Mouse (Mus musculus): Measurements from ENCODE around the gene Wdr6. TPM values are rescaled to one million over a fixed set of nuclear protein-coding genes. Genes with fewer than 3 reads are reported as not detected.
A peak's percentile ranks its signal among the peaks of the same experiment; 100 is the strongest.

Wdr6 gene
- polyA plus RNA-seq, 1 experiment, result 52.9 TPM

DNA sequence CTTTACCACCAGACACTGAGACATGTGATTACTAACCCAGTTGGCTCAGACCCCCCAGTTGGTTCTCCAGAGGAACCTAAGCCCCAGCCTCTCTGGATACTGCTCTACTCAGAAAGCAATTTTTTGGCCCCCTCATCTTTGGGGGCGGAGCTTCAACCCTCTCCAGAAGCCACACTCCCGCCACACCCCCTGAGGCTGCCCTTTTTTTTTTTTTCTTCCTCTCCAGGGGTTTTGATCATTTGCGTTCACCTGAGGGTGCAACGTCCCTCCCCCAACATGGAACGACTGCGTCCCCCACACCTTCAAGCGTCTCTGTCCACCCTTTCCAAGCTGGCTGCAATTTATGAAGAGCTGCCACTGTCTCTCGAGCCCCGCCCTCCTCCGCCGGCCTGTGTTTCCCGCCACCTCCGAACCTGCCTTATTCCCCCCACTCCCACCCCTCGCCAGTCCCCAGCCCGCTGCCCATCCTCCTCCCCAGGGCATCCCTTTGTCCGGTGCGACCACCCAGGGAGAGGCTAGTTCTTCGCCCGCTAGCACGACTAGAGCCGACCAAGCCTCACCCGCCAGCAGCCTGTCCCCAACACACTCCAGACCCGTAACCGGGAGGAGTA, 500 bp downstream of the Wdr6 start:
- TF ChIP-seq CTCF (IDR thresholded peaks at IDR 0.05; ENCODE audit: control insufficient read depth, insufficient read depth, insufficient read length) (no peak), FOSL1 (IDR thresholded peaks at IDR 0.05; ENCODE audit: insufficient read depth, low read length, poor library complexity, severe bottlenecking) (no peak), USF1 (IDR thresholded peaks at IDR 0.05; ENCODE audit: low read depth) (no peak), MAX (IDR thresholded peaks at IDR 0.05) (no peak), MYOG (IDR thresholded peaks at IDR 0.05; ENCODE audit: control insufficient read depth, extremely low read depth, insufficient read length) (no peak), CEBPB (IDR thresholded peaks at IDR 0.05; ENCODE audit: low read depth) (no peak), MYOD1 (IDR thresholded peaks at IDR 0.05; ENCODE audit: control insufficient read depth, insufficient read length, low read depth) (no peak)
- peaks cover 13% of the 10 kb centered on the region for H3K79me2 ChIP-seq (ENCODE audit: control insufficient read depth, insufficient read depth)
- peaks cover 5% of the 10 kb centered on the region for H3K36me3 ChIP-seq (ENCODE audit: control insufficient read depth, insufficient read depth)
- H3ac ChIP-seq (ENCODE audit: control insufficient read depth, insufficient read length, low read depth), result peak overlapping the region; percentile 81
- H3K27me3 ChIP-seq (ENCODE audit: control insufficient read depth, insufficient read depth, insufficient read length), result no peaks in the 10 kb centered on the region
- peak overlapping the region; percentile 66 for H3K4me3 ChIP-seq (ENCODE audit: insufficient read depth, poor library complexity, severe bottlenecking)
- peaks cover 3% of the 10 kb centered on the region for H3K79me3 ChIP-seq (ENCODE audit: low read depth)

DNA sequence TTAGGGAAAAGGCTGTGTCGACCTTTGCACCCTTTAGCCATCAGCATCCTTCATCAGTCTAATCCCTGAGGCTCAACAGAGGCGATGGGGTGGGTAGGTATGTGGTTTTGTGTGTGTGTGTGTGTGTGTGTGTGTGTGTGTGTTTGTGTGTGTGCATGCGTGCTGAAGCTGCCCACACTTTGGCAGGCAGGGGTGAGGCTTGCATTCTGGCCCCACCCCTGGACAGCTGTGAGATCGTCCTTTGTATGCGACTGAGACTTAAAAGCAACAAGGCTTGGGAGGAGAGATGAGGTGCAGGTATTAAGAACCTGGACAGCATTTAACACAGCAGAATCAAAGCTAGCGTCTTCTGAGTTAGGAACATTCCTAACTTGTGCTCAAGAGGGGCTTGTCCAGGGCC, 1.5 kb downstream of the Wdr6 start:
- TF ChIP-seq USF1 (IDR thresholded peaks at IDR 0.05; ENCODE audit: low read depth) (no peak), CTCF (IDR thresholded peaks at IDR 0.05; ENCODE audit: control insufficient read depth, insufficient read depth, insufficient read length) (no peak)
- no peak overlapping the region for H3ac ChIP-seq (ENCODE audit: control insufficient read depth, insufficient read length, low read depth)
- peaks cover 6% of the 10 kb centered on the region for H3K36me3 ChIP-seq (ENCODE audit: control insufficient read depth, insufficient read depth)
- H3K27me3 ChIP-seq (ENCODE audit: control insufficient read depth, insufficient read depth, insufficient read length), result no peaks in the 10 kb centered on the region
- peaks cover 13% of the 10 kb centered on the region for H3K79me2 ChIP-seq (ENCODE audit: control insufficient read depth, insufficient read depth)
- H3K4me3 ChIP-seq (ENCODE audit: insufficient read depth, poor library complexity, severe bottlenecking), result no peak overlapping the region
- peaks cover 3% of the 10 kb centered on the region for H3K79me3 ChIP-seq (ENCODE audit: low read depth)

- peaks cover 14% of the 10 kb centered on the region for H3K36me3 ChIP-seq (ENCODE audit: control insufficient read depth, insufficient read depth)
- no peaks in the 10 kb centered on the region for H3K27me3 ChIP-seq (ENCODE audit: control insufficient read depth, insufficient read depth, insufficient read length)
- no peak overlapping the region for H3K4me3 ChIP-seq (ENCODE audit: insufficient read depth, poor library complexity, severe bottlenecking)
- no peak overlapping the region for H3ac ChIP-seq (ENCODE audit: control insufficient read depth, insufficient read length, low read depth)
- H3K79me3 ChIP-seq (ENCODE audit: low read depth), result peaks cover 3% of the 10 kb centered on the region
- TF ChIP-seq CTCF (IDR thresholded peaks at IDR 0.05; ENCODE audit: control insufficient read depth, insufficient read depth, insufficient read length) (no peak), FOSL1 (IDR thresholded peaks at IDR 0.05; ENCODE audit: insufficient read depth, low read length, poor library complexity, severe bottlenecking) (no peak), CEBPB (IDR thresholded peaks at IDR 0.05; ENCODE audit: low read depth) (no peak), MYOG (IDR thresholded peaks at IDR 0.05; ENCODE audit: control insufficient read depth, extremely low read depth, insufficient read length) (no peak), MYOD1 (IDR thresholded peaks at IDR 0.05; ENCODE audit: control insufficient read depth, insufficient read length, low read depth) (no peak), USF1 (IDR thresholded peaks at IDR 0.05; ENCODE audit: low read depth) (no peak), MAX (IDR thresholded peaks at IDR 0.05) (no peak)
- peaks cover 13% of the 10 kb centered on the region for H3K79me2 ChIP-seq (ENCODE audit: control insufficient read depth, insufficient read depth)
Measured at GRCm38 (mm10) chr9:108575321-108576297, 2.9 kb downstream of the Wdr6 start.

DNA sequence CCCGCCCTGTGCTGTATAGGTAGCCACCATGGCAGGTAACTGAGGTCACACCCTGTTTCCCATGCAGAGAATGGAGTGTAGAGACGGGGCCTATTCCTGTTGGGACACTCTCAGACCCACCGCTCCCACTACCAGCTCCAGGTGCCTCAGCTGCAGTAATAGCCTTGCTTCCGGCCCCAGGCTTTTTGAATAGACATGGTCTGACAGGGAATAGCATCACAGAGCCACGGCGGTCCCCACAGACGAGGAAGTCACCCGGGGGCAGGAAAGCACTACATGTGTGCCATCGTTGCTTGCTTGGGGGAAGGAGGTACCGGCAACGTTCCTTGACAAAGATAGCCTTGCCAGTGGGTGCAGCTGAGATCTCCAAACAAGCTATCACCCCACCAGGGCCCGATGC, 3.6 kb downstream of the Wdr6 start:
- H3K36me3 ChIP-seq (ENCODE audit: control insufficient read depth, insufficient read depth), result peaks cover 14% of the 10 kb centered on the region
- H3K79me2 ChIP-seq (ENCODE audit: control insufficient read depth, insufficient read depth), result peaks cover 13% of the 10 kb centered on the region
- no peak overlapping the region for H3K4me3 ChIP-seq (ENCODE audit: insufficient read depth, poor library complexity, severe bottlenecking)
- peaks cover 3% of the 10 kb centered on the region for H3K79me3 ChIP-seq (ENCODE audit: low read depth)
- H3K27me3 ChIP-seq (ENCODE audit: control insufficient read depth, insufficient read depth, insufficient read length), result no peaks in the 10 kb centered on the region
- H3ac ChIP-seq (ENCODE audit: control insufficient read depth, insufficient read length, low read depth), result no peak overlapping the region
- TF ChIP-seq MYOG (IDR thresholded peaks at IDR 0.05; ENCODE audit: control insufficient read depth, extremely low read depth, insufficient read length) (no peak), CTCF (IDR thresholded peaks at IDR 0.05; ENCODE audit: control insufficient read depth, insufficient read depth, insufficient read length) (no peak), MYOD1 (IDR thresholded peaks at IDR 0.05; ENCODE audit: control insufficient read depth, insufficient read length, low read depth) (no peak), CEBPB (IDR thresholded peaks at IDR 0.05; ENCODE audit: low read depth) (no peak)

DNA sequence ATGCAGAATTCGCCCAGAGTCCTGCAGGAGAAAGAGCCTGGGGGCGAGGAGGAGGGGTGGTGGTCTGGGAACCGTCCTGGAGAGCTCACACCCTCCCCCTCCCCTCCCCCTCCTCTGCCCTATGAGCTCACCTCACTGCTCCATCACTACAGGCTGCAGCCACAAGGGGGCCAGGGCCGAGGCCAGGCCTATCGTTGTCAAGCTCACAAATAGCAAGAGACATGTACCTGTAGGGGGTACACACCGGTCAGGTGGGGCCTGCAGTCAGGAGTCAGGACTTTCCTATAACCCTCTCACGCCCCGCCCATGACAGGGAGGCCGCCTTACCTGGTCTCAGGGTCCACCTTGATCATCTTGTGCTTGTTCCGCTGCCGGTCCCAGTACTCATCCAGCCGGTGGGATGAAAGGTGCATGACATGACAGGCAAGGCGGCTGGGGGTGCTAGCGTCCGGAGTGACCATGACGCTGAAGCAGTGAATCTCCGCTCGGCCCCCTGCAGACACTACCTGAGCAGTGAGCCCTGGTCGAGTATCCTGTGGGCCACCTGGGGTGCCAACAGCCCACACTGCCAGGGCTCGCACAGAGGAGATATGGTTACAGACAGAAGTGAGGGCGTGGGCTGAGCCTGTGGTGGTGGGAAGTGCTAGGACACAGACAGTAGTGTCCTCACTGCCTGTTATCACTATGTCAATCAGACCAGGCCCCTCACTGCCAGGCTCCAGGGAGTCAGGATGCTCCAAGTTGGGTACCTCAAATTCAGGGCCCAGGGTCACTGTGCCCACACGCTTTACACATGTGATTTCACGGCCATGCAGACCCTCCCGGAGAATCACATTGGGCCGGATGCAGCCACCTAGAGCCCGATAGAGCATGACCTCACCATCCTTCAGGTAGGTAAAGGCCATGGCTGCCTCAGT, 4.5 kb downstream of the Wdr6 start:
- H3K4me3 ChIP-seq (ENCODE audit: insufficient read depth, poor library complexity, severe bottlenecking), result no peak overlapping the region
- H3K36me3 ChIP-seq (ENCODE audit: control insufficient read depth, insufficient read depth), result peaks cover 14% of the 10 kb centered on the region
- H3K27me3 ChIP-seq (ENCODE audit: control insufficient read depth, insufficient read depth, insufficient read length), result no peaks in the 10 kb centered on the region
- peaks cover 3% of the 10 kb centered on the region for H3K79me3 ChIP-seq (ENCODE audit: low read depth)
- H3ac ChIP-seq (ENCODE audit: control insufficient read depth, insufficient read length, low read depth), result no peak overlapping the region
- TF ChIP-seq CTCF (IDR thresholded peaks at IDR 0.05; ENCODE audit: control insufficient read depth, insufficient read depth, insufficient read length), result peak; percentile 8
- no peak for TF ChIP-seq MAX (IDR thresholded peaks at IDR 0.05)
- H3K79me2 ChIP-seq (ENCODE audit: control insufficient read depth, insufficient read depth), result peaks cover 13% of the 10 kb centered on the region

Data from C2C12 (cell line).